Mouse (Mus musculus): ENCODE data around the gene Scgn. TPM values are rescaled to one million over a fixed set of nuclear protein-coding genes. Genes with fewer than 3 reads are reported as not detected.

Scgn gene
- polyA plus RNA-seq, 1 experiment, result 1.3 TPM

- Histone ChIP-seq H3K27me3 (ENCODE audit: control insufficient read depth, insufficient read depth, low read length) (no peaks in the 10 kb centered on the region), H3K4me3 (ENCODE audit: low read depth, low read length) (no peak overlapping the region), H3K4me1 (ENCODE audit: control insufficient read depth, insufficient read depth, insufficient read length, low read length) (peaks cover 16% of the 10 kb centered on the region; the same call in 1 of the 2 replicates), H3K36me3 (ENCODE audit: control insufficient read depth, insufficient read depth, low read length) (peaks cover 16% of the 10 kb centered on the region), H3K27ac (ENCODE audit: insufficient read depth, low read depth, low read length) (no peak overlapping the region)
- TF ChIP-seq CTCF (IDR thresholded peaks at IDR 0.05; ENCODE audit: extremely low read depth, insufficient read length, insufficient replicate concordance, low read depth, low read length), result no peak
- TF ChIP-seq POLR2A (IDR thresholded peaks at IDR 0.05; ENCODE audit: low read depth, low read length), result no peak
- WGBS, result 74% methylated on average over 5 of the region's 5 CpGs
Observed at GRCm38 (mm10) chr13:23910121-23910520, 80.9 kb downstream of the Scgn start.

- no peak overlapping the region for H3K4me3 ChIP-seq (ENCODE audit: low read depth, low read length)
- peaks cover 20% of the 10 kb centered on the region for H3K36me3 ChIP-seq (ENCODE audit: control insufficient read depth, insufficient read depth, low read length)
- H3K4me1 ChIP-seq (ENCODE audit: control insufficient read depth, insufficient read depth, insufficient read length, low read length), result peaks cover 6% of the 10 kb centered on the region; the same call in 1 of the 2 replicates
- TF ChIP-seq POLR2A (IDR thresholded peaks at IDR 0.05; ENCODE audit: low read depth, low read length) (no peak), CTCF (IDR thresholded peaks at IDR 0.05; ENCODE audit: extremely low read depth, insufficient read length, insufficient replicate concordance, low read depth, low read length) (no peak)
- no peaks in the 10 kb centered on the region for H3K27me3 ChIP-seq (ENCODE audit: control insufficient read depth, insufficient read depth, low read length)
- no peak overlapping the region for H3K27ac ChIP-seq (ENCODE audit: insufficient read depth, low read depth, low read length)
- 93% methylated on average over 5 of the region's 5 CpGs for WGBS
Observed at GRCm38 (mm10) chr13:23906906-23907305, 84.1 kb downstream of the Scgn start.

Other genes with a start within 250 kb of the Scgn start
- gene Hist1h3c, start 245.6 kb downstream of the Scgn start, polyA plus RNA-seq (2012; rRNA removed), result 39.3 and 49.1 TPM in 2 replicates
- gene Hist1h2bb, start 244.5 kb downstream of the Scgn start, polyA plus RNA-seq (2012; rRNA removed), result 17.8 and 19.7 TPM in 2 replicates
- 32.5 and 55.3 TPM in 2 replicates for gene Hist1h2ab, start 240.1 kb downstream of the Scgn start, polyA plus RNA-seq (2012; rRNA removed)
- gene Hist1h3b, start 238.9 kb downstream of the Scgn start, polyA plus RNA-seq (2012; rRNA removed), result 39.8 and 49.8 TPM in 2 replicates
- 17.0 and 25.9 TPM in 2 replicates for gene Hist1h4b, start 234.2 kb downstream of the Scgn start, polyA plus RNA-seq (2012; rRNA removed)
- gene Hist1h4a, start 230.0 kb downstream of the Scgn start, polyA plus RNA-seq (2012; rRNA removed), result 17.4 and 19.9 TPM in 2 replicates
- gene Hist1h3a, start 228.8 kb downstream of the Scgn start, polyA plus RNA-seq (2012; rRNA removed), result 32.6 and 42.4 TPM in 2 replicates
- 0.53 and 0.95 TPM in 2 replicates for gene Hist1h1a, start 227.5 kb downstream of the Scgn start, polyA plus RNA-seq (2012; rRNA removed)
- gene Trim38, start 221.3 kb downstream of the Scgn start, polyA plus RNA-seq (2012; rRNA removed), result 0.90 and 4.5 TPM in 2 replicates
- gene Slc17a2, start 184.2 kb downstream of the Scgn start, polyA plus RNA-seq (2012; rRNA removed), result not detected in 2 replicates
- gene Slc17a3, start 151.8 kb downstream of the Scgn start, polyA plus RNA-seq (2012; rRNA removed), result not detected in 2 replicates
- gene Slc17a1, start 123.5 kb downstream of the Scgn start, polyA plus RNA-seq (2012; rRNA removed), result not detected in 2 replicates
- gene Slc17a4, start 76.2 kb downstream of the Scgn start, polyA plus RNA-seq (2012; rRNA removed), result 6.5 and 39.9 TPM in 2 replicates
- not detected in 2 replicates for gene Hist1h2ba, start 57.1 kb downstream of the Scgn start, polyA plus RNA-seq (2012; rRNA removed)
- gene Hist1h2aa, start 56.8 kb downstream of the Scgn start, polyA plus RNA-seq (2012; rRNA removed), result not detected in 2 replicates

Measured in small intestine, adult 2 months (tissue).